Mouse (Mus musculus): ENCODE results near the gene Ms4a4b.
"Not testable (repeated sequence)": the region's sequence is repeated elsewhere in the genome, so short reads cannot be mapped to it uniquely, and the experiment has no call there.

Gene Ms4a4b

DNA sequence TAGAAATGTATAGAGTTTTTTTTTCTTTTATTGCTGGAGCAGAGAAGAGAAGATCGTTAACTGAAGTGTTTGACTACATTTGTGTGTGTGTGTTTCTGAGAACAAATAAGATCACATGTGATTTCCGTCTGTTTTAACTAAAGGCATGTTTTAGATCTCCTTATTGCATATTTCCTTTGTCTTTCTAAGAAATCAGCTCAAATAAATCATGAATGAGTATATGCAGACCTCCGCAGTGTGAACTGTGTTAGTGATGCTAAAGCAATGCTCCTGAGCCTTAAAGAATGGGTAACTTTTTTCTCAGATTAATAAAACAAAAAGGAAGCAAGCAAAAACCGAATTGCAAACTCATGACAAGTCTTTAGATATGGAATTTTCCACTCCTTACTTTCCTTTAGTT is 40.6 kb downstream of the Ms4a4b start:
- TF ChIP-seq NANOG (IDR thresholded peaks at IDR 0.05; ENCODE audit: borderline replicate concordance, low read length) (no peak), CTCF (conservative IDR thresholded peaks at IDR 0.05; ENCODE audit: low read length) (no peak), POU5F1 (IDR thresholded peaks at IDR 0.05; ENCODE audit: borderline replicate concordance, low read length) (no peak)
- H3K4me1 ChIP-seq (replicated peaks; ENCODE audit: low read depth, low read length), result no peaks in the 10 kb centered on the region
- H3K27me3 ChIP-seq (ENCODE audit: insufficient read depth, low read length), result no peaks in the 10 kb centered on the region
- H3K9me3 ChIP-seq (ENCODE audit: low read length), result no peaks in the 10 kb centered on the region
- H3K4me3 ChIP-seq (replicated peaks; ENCODE audit: low read length), result no peak overlapping the region
- H3K36me3 ChIP-seq (ENCODE audit: insufficient read depth, low read length), result no peaks in the 10 kb centered on the region

DNA sequence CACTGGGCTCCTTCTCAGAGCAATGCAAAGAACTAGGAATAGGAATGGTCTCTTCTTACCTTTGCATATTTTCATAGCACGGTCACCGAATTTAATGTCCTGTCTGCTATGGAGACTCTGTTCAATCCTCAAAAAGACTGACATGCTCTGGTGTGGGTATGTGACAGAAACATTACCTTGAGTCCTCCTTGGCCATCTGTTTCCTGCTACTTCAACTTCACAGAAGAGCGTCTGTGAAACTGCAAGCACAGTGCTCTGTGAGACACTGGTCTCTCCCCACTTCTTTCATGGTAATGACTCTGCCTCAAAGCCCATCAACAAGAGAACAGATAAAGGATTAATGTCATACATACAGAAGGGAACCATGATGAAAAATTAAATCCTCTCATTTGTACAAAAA is 41.0 kb downstream of the Ms4a4b start:
- Histone ChIP-seq H3K4me3 (replicated peaks; ENCODE audit: low read length) (no peak overlapping the region), H3K9me3 (ENCODE audit: low read length) (no peaks in the 10 kb centered on the region), H3K4me1 (replicated peaks; ENCODE audit: low read depth, low read length) (no peaks in the 10 kb centered on the region), H3K36me3 (ENCODE audit: insufficient read depth, low read length) (no peaks in the 10 kb centered on the region), H3K27me3 (ENCODE audit: insufficient read depth, low read length) (no peaks in the 10 kb centered on the region)
- TF ChIP-seq CTCF (conservative IDR thresholded peaks at IDR 0.05; ENCODE audit: low read length) (no peak), NANOG (IDR thresholded peaks at IDR 0.05; ENCODE audit: borderline replicate concordance, low read length) (no peak), POU5F1 (IDR thresholded peaks at IDR 0.05; ENCODE audit: borderline replicate concordance, low read length) (no peak)

DNA sequence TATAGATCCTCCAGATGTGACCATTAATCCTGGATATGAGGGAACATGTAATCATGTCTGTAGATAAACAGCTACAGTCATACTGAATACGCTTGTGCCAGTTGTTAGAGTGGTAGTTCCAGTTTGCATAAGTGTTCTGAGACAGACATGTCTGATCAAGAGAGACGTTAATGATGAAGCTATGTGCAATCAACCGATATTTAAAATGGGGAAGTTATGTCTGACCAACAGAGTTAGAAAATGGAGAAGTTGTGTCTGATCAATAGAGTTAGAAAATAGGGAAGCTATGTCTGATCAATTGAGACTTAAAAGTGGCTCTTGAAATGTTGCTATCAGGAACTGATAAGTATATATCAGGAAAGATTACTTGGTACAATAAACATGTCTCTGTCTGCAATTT is 41.9 kb downstream of the Ms4a4b start:
- Histone ChIP-seq H3K9me3 (ENCODE audit: low read length) (no peaks in the 10 kb centered on the region), H3K27me3 (ENCODE audit: insufficient read depth, low read length) (no peaks in the 10 kb centered on the region), H3K36me3 (ENCODE audit: insufficient read depth, low read length) (no peaks in the 10 kb centered on the region), H3K4me1 (replicated peaks; ENCODE audit: low read depth, low read length) (no peaks in the 10 kb centered on the region), H3K4me3 (replicated peaks; ENCODE audit: low read length) (no peak overlapping the region)
- TF ChIP-seq POU5F1 (IDR thresholded peaks at IDR 0.05; ENCODE audit: borderline replicate concordance, low read length), result no peak
- no peak for TF ChIP-seq NANOG (IDR thresholded peaks at IDR 0.05; ENCODE audit: borderline replicate concordance, low read length)
- TF ChIP-seq CTCF (conservative IDR thresholded peaks at IDR 0.05; ENCODE audit: low read length), result no peak

DNA sequence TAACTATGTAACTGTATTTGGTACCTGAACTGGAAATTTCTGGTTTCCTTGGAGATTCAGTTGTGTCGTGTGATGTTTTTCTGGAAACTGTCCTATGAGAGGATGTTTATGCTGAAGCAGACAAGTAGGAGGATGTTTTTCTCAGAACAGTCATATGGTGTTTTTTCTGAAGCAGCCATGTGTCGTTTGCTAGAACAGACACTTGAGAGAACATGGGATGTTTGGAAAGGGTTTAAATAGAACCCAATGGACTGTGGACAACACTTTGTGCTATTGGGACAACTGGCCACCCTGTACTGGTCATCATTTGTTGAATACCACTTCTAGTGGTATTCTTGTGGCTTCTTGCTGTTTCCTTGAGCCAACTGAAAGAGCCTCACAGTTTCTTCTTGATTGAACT is 42.4 kb downstream of the Ms4a4b start, which contains the start of gene Gm8369:
Gene Gm8369, plus strand, starts transcription at position 193 of the 400 bp plus-strand sequence.
- Histone ChIP-seq H3K9me3 (ENCODE audit: low read length) (no peaks in the 10 kb centered on the region), H3K4me3 (replicated peaks; ENCODE audit: low read length) (no peak within 1 kb of the TSS), H3K4me1 (replicated peaks; ENCODE audit: low read depth, low read length) (no peaks in the 10 kb centered on the region), H3K36me3 (ENCODE audit: insufficient read depth, low read length) (no peaks in the 10 kb centered on the region), H3K27me3 (ENCODE audit: insufficient read depth, low read length) (no peaks in the 10 kb centered on the region)
- TF ChIP-seq POU5F1 (IDR thresholded peaks at IDR 0.05; ENCODE audit: borderline replicate concordance, low read length) (no peak), CTCF (conservative IDR thresholded peaks at IDR 0.05; ENCODE audit: low read length) (no peak), NANOG (IDR thresholded peaks at IDR 0.05; ENCODE audit: borderline replicate concordance, low read length) (no peak)

DNA sequence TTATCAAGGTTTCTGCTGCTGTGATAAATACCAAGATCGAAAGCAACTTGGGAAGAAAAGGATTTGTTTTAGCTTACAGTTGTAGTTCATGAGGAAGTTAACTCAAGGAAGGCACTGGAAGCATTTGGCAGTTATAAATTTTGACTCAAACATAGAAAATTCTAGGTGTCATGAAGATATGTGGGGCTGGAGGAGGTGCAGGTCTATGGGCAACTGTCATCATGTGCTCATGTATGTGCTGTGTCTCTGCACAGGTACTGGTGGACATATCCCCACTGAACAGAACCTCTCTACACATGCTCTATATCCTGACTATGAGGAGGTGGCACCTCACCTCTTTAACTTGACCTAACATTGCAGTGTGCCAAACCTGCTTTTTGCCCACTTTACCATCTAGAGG is 43.2 kb downstream of the Ms4a4b start:
- Histone ChIP-seq H3K36me3 (ENCODE audit: insufficient read depth, low read length) (no peaks in the 10 kb centered on the region), H3K27me3 (ENCODE audit: insufficient read depth, low read length) (no peaks in the 10 kb centered on the region), H3K4me1 (replicated peaks; ENCODE audit: low read depth, low read length) (no peaks in the 10 kb centered on the region), H3K9me3 (ENCODE audit: low read length) (no peaks in the 10 kb centered on the region), H3K4me3 (replicated peaks; ENCODE audit: low read length) (no peak overlapping the region)
- TF ChIP-seq POU5F1 (IDR thresholded peaks at IDR 0.05; ENCODE audit: borderline replicate concordance, low read length) (no peak), NANOG (IDR thresholded peaks at IDR 0.05; ENCODE audit: borderline replicate concordance, low read length) (no peak), CTCF (conservative IDR thresholded peaks at IDR 0.05; ENCODE audit: low read length) (no peak)

DNA sequence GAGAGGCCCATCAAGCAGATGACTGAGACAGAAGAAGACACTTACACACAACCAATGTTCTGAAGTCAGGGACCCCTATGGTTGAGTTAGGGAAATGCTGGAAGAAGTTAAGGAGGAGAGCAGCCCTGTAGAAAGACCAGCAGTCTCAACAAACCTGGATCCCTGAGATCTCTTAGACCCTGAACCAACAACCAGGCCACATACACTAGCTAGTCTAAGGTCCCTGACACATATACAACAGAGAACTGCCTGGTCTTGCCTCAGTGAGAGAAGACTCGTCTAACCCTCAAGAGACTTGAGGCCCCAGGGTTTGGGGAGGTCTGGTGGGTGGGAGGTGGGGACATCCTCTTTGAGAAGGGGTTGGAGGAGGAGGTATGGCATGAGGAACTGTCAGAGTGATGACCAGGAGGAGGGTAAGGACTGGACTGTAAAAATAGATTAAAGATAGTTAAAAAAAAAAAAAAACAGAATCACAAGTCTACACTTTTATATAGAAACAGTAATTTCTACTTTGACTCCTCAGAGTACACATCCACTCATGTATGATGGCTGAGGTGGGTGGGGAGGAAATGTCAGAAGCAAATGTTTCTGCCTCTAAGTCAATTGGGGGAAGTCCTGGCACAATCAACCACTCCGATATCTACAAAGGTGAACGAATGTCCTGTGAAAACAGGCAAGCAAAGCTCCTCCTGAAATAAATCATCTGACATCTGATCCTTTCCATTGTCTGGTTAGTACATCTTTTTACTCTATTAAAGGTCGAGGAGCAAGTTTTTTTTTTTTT is 48.2 kb downstream of the Ms4a4b start:
- no peaks in the 10 kb centered on the region for H3K9me3 ChIP-seq (ENCODE audit: low read length)
- no peak overlapping the region for H3K4me3 ChIP-seq (replicated peaks; ENCODE audit: low read length)
- H3K36me3 ChIP-seq (ENCODE audit: insufficient read depth, low read length), result no peaks in the 10 kb centered on the region
- H3K4me1 ChIP-seq (replicated peaks; ENCODE audit: low read depth, low read length), result no peaks in the 10 kb centered on the region
- no peaks in the 10 kb centered on the region for H3K27me3 ChIP-seq (ENCODE audit: insufficient read depth, low read length)
- TF ChIP-seq NANOG (IDR thresholded peaks at IDR 0.05; ENCODE audit: borderline replicate concordance, low read length) (no peak), CTCF (conservative IDR thresholded peaks at IDR 0.05; ENCODE audit: low read length) (no peak), POU5F1 (IDR thresholded peaks at IDR 0.05; ENCODE audit: borderline replicate concordance, low read length) (no peak)

DNA sequence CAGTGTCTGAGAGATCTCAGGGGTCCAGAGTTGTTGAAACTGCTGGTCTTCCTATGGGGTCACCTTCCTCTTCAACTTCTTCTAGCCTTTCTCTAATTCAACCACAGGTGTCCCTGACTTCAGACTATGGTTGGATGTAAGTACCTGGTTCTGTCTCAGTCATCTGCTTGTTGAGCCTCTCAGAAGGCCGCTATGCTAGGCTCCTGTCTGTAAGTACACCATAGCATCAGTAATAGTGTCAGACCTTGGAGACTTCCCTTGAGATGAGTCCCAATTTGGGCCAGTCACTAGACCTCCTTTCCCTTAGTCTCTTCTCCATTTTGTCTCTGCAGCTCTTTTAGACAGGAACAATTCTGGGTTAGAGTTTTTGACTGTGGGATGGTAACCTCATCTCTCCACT is 49.3 kb downstream of the Ms4a4b start:
- TF ChIP-seq NANOG (IDR thresholded peaks at IDR 0.05; ENCODE audit: borderline replicate concordance, low read length) (no peak), POU5F1 (IDR thresholded peaks at IDR 0.05; ENCODE audit: borderline replicate concordance, low read length) (no peak), CTCF (conservative IDR thresholded peaks at IDR 0.05; ENCODE audit: low read length) (no peak)
- H3K4me3 ChIP-seq (replicated peaks; ENCODE audit: low read length), result no peak overlapping the region
- H3K27me3 ChIP-seq (ENCODE audit: insufficient read depth, low read length), result no peaks in the 10 kb centered on the region
- H3K9me3 ChIP-seq (ENCODE audit: low read length), result no peaks in the 10 kb centered on the region
- H3K36me3 ChIP-seq (ENCODE audit: insufficient read depth, low read length), result no peaks in the 10 kb centered on the region
- no peaks in the 10 kb centered on the region for H3K4me1 ChIP-seq (replicated peaks; ENCODE audit: low read depth, low read length)

DNA sequence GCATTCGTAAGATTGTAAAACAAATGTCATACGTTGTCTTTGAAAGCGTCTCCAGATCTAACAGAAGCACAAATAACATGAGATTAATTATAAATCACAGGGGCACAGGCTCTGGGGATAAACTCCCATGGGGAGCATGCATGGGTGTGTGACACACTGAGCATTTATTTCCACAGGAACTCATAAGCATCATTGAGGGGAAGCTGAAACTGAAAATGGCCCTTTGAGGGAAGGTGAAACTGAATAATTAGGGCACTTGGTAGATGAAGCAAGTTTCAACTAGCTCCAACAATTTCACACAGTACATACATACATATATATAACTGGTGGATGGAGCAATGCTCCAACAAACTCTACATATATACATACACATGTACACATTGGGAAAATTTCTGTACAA is 51.2 kb downstream of the Ms4a4b start:
- no peaks in the 10 kb centered on the region for H3K36me3 ChIP-seq (ENCODE audit: insufficient read depth, low read length)
- no peak overlapping the region for H3K4me3 ChIP-seq (replicated peaks; ENCODE audit: low read length)
- H3K27me3 ChIP-seq (ENCODE audit: insufficient read depth, low read length), result no peaks in the 10 kb centered on the region
- no peaks in the 10 kb centered on the region for H3K9me3 ChIP-seq (ENCODE audit: low read length)
- H3K4me1 ChIP-seq (replicated peaks; ENCODE audit: low read depth, low read length), result no peaks in the 10 kb centered on the region
- TF ChIP-seq CTCF (conservative IDR thresholded peaks at IDR 0.05; ENCODE audit: low read length), result no peak
- no peak for TF ChIP-seq NANOG (IDR thresholded peaks at IDR 0.05; ENCODE audit: borderline replicate concordance, low read length)
- no peak for TF ChIP-seq POU5F1 (IDR thresholded peaks at IDR 0.05; ENCODE audit: borderline replicate concordance, low read length)

DNA sequence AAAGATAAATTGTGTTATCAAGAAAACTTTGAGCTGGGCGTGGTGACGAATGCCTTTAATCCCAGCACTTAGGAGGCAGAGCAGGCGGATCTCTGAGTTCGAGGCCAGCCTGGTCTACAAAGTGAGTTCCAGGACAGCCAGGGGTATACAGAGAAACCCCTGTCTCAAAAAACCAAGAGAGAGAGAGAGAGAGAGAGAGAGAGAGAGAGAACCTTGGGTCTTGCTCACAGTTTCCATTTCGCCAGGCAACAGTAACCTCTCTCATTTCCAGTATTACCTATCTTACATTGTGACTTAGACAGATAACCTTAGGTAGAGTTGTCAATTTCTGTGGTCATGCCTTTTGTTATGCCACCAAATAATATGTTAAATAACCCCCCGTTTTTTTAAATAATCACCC is 53.0 kb downstream of the Ms4a4b start:
- no peaks in the 10 kb centered on the region for H3K9me3 ChIP-seq (ENCODE audit: low read length)
- no peaks in the 10 kb centered on the region for H3K27me3 ChIP-seq (ENCODE audit: insufficient read depth, low read length)
- no peak for TF ChIP-seq CTCF (conservative IDR thresholded peaks at IDR 0.05; ENCODE audit: low read length)
- no peak for TF ChIP-seq POU5F1 (IDR thresholded peaks at IDR 0.05; ENCODE audit: borderline replicate concordance, low read length)
- TF ChIP-seq NANOG (IDR thresholded peaks at IDR 0.05; ENCODE audit: borderline replicate concordance, low read length), result no peak
- H3K4me1 ChIP-seq (replicated peaks; ENCODE audit: low read depth, low read length), result no peaks in the 10 kb centered on the region
- no peaks in the 10 kb centered on the region for H3K36me3 ChIP-seq (ENCODE audit: insufficient read depth, low read length)
- H3K4me3 ChIP-seq (replicated peaks; ENCODE audit: low read length), result no peak overlapping the region

DNA sequence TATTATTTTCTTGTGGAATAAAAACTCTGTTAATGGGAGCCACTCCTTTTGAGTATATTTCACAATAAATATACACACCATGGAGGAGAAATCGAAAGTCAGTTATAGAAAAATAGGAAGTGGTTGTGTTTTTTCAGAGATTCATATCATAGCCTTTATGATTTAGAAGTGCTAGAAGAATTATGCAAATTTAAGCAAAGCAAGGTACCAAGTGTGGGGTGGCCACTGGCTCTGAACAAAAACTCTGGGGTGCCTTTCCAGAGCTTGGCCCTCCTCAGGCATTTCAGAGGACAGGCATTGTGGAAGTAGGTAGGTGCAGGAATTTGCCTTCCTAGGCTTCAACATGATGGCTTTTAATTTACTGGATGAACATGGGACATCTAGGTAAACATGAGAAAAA is 53.9 kb downstream of the Ms4a4b start:
- not testable (repeated sequence) for H3K27me3 ChIP-seq (ENCODE audit: insufficient read depth, low read length); H3K4me1 ChIP-seq (replicated peaks; ENCODE audit: low read depth, low read length); H3K4me3 ChIP-seq (replicated peaks; ENCODE audit: low read length); H3K9me3 ChIP-seq (ENCODE audit: low read length); H3K36me3 ChIP-seq (ENCODE audit: insufficient read depth, low read length)

All from E14TG2a.4 (cell line).